Mouse (Mus musculus) brain, embryonic 18.5 days (tissue): ENCODE measurements around the gene Akr1c19.
A peak's percentile ranks its signal among the peaks of the same experiment; 100 is the strongest.
"Not testable (repeated sequence)": the region's sequence is repeated elsewhere in the genome, so short reads cannot be mapped to it uniquely, and the experiment has no call there.

ENCODE experiments used
- DNase-seq: peaks from one replicate; pipeline ENCODE4 v3.0.0-alpha.2; 2012; ENCODE audit warnings: low read depth, low spot score

The Akr1c19 gene

DNA sequence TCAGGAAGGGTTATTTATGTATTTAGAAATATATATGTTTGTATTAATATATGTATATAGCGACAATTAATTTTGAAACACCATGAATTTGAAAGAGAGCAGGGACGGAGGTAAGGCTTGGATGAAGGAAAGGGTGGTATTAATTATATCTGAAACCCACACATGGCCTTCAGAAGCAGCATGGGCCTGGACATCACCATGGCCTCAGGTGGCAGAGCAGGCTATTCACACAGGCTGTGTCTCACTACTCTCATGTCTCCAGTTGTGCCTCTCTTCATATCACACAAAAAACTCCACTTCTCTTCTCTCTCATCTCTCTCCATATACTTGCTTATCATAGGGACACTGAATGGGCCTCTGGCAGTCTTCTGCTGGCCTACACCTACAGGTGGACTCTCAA, 37.0 kb downstream of the Akr1c19 start:
- not testable (repeated sequence) for DNase-seq

- no peak for DNase-seq
Measured at GRCm38 (mm10) chr13:4270860-4271259, 42.4 kb downstream of the Akr1c19 start.

- DNase-seq: no peak
Measured at GRCm38 (mm10) chr13:4277526-4277925, 49.0 kb downstream of the Akr1c19 start.

DNA sequence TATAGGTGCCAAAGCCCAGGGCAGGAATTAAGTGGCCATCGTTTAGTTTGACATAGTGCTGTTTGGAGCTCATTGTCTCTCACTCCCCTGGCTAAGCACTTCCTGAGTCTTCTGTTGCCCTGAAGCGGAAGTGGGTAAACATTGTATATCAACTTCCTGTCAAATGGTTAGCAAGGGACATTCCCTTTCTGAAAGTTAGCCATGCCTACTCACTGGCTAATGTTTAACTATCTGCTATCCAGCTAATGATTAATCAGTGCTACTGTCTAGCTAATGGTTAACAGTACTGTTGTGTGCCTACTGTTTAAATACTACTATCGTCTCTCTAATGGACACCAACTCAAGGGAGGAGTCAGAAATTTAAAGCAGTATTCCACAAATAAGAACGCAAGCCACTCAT, 50.8 kb downstream of the Akr1c19 start, which contains the start of gene Akr1c12:
Akr1c12 (minus strand) TSS at position 150 of the 400 bp plus-strand sequence.
- DNase-seq: no peak

- peak; percentile 3 for DNase-seq
Measured at GRCm38 (mm10) chr13:4281471-4282412, 53.2 kb downstream of the Akr1c19 start.

DNA sequence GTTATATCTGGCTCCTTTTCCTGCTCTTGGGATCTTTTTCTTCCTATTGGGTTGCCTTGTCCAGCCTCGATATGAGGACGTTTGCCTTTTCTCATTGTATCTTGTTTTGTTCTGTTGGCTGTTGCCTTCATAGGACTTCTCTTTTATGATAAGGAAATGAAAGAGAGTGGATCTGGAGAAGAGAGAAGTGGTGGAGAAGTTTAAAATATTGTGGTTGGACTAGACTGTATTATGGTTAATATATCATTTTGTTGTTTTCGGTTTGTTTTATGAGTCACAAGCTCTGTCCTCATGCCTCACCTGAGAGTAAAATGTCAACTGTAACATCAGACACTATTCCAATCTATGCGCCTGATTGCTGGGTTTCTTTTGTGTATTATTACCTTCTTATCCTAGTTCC, 68.5 kb downstream of the Akr1c19 start:
- no peak for DNase-seq
